Mouse (Mus musculus) cerebellum, adult 11 months (tissue): ENCODE measurements at regions not wholly inside any gene's neighbourhood (a gene's known extent, or its start where the extent isn't known, plus 50 kb on each side); places are given as distances from the start of the nearest gene placed in this dataset.

Experiments
- DNase-seq: peaks from one replicate; pipeline ENCODE4 v3.0.0; 2022

- DNase-seq: no peak
Observed at GRCm38 (mm10) chr11:20930045-20930444, 99.2 kb upstream of the Lgalsl start.

- DNase-seq: no peak
Observed at GRCm38 (mm10) chr11:20930573-20930972, 99.7 kb upstream of the Lgalsl start.

GRCm38 (mm10) chr11:20934191-20935062 lies 103.6 kb upstream of the Lgalsl start:
- DNase-seq: no peak

GRCm38 (mm10) chr11:20935063-20935370 lies 104.2 kb upstream of the Lgalsl start:
- DNase-seq: no peak

GRCm38 (mm10) chr11:20935910-20936309 lies 105.1 kb upstream of the Lgalsl start:
- no peak for DNase-seq

GRCm38 (mm10) chr11:20936996-20937395 lies 106.1 kb upstream of the Lgalsl start:
- no peak for DNase-seq

GRCm38 (mm10) chr11:20937942-20938341 lies 107.1 kb upstream of the Lgalsl start:
- DNase-seq: no peak

- DNase-seq: no peak
Observed at GRCm38 (mm10) chr11:20939644-20940043, 108.8 kb upstream of the Lgalsl start.

- no peak for DNase-seq
Observed at GRCm38 (mm10) chr11:20941546-20941945, 110.7 kb upstream of the Lgalsl start.

GRCm38 (mm10) chr11:20955561-20955960 lies 124.7 kb upstream of the Lgalsl start:
- DNase-seq: no peak

- DNase-seq: no peak
Observed at GRCm38 (mm10) chr11:20957766-20958165, 126.9 kb upstream of the Lgalsl start.

GRCm38 (mm10) chr11:20958233-20958632 lies 127.4 kb upstream of the Lgalsl start:
- no peak for DNase-seq

- DNase-seq: no peak
Observed at GRCm38 (mm10) chr11:20960066-20960465, 129.2 kb upstream of the Lgalsl start.

GRCm38 (mm10) chr11:20960750-20961149 lies 129.9 kb upstream of the Lgalsl start:
- DNase-seq: no peak

- DNase-seq: no peak
Observed at GRCm38 (mm10) chr11:20961626-20962025, 129.5 kb upstream of the Peli1 start.

GRCm38 (mm10) chr11:20965575-20966239 lies 125.4 kb upstream of the Peli1 start:
- DNase-seq: no peak

- DNase-seq: no peak
Observed at GRCm38 (mm10) chr11:20967321-20967984, 123.6 kb upstream of the Peli1 start.

- no peak for DNase-seq
Observed at GRCm38 (mm10) chr11:20968341-20968740, 122.8 kb upstream of the Peli1 start.

GRCm38 (mm10) chr11:20973141-20973540 lies 118.0 kb upstream of the Peli1 start:
- no peak for DNase-seq

GRCm38 (mm10) chr11:20981588-20981987 lies 109.5 kb upstream of the Peli1 start:
- DNase-seq: no peak

- DNase-seq: no peak
Observed at GRCm38 (mm10) chr11:20982010-20982409, 109.1 kb upstream of the Peli1 start.

GRCm38 (mm10) chr11:20982500-20982899 lies 108.6 kb upstream of the Peli1 start:
- DNase-seq: no peak

- no peak for DNase-seq
Observed at GRCm38 (mm10) chr11:20985069-20985759, 105.9 kb upstream of the Peli1 start.
